Mouse (Mus musculus) cortical plate, adult 2 months (tissue): Measurements from ENCODE around the gene Grhpr.

ENCODE experiments used
- CTCF ChIP-seq: fragments of 200-500 bp; IDR thresholded peaks from 2 replicates; pipeline ENCODE4 v1.5.1; 2011; ENCODE audit warnings: mild to moderate bottlenecking, control low read depth, low read length; ENCODE audit not compliant: insufficient read depth; ENCODE audit errors: extremely low read depth
- POLR2A ChIP-seq: fragments of 200-500 bp; IDR thresholded peaks from 2 replicates; pipeline ENCODE4 v1.6.1; 2011; ENCODE audit warnings: mild to moderate bottlenecking, low read length, control low read depth; ENCODE audit not compliant: insufficient read depth; ENCODE audit errors: extremely low read depth

GRCm38 (mm10) chr4:44947464-44947863 is 33.7 kb upstream of the Grhpr start:
- TF ChIP-seq POLR2A (no peak), CTCF (no peak)
